Mouse (Mus musculus): Measurements from ENCODE around the gene Zzz3.

The Zzz3 gene

GRCm38 (mm10) chr3:152467312-152467711, 72.0 kb downstream of the Zzz3 start:
- no peak for DNase-seq (ENCODE audit: low spot score in 2 of 2)

GRCm38 (mm10) chr3:152468032-152468431, 72.8 kb downstream of the Zzz3 start:
- DNase-seq (ENCODE audit: low spot score in 2 of 2): no peak

DNA sequence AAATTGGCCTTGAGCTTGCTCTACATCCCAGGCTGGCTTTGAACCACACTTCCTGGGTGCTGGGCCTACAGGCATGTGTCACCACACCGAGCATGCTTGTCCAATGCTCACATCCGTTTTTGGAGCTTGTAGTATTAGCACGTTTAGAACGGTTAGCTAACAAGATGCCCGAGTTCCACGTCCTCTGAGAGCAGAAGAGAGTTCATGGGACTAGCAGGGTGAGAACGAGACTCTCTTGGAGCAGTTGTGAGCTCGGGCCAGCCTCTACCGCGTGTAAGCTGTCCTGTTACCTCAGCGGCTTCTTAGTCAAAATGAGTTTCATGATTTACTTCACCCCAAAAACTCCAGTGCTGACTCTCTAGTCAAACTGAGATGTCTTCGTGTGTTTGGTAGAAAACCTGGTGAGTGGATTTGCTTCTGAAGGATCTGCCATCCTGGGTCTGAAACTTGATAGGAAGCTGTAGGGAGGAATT, 73.3 kb downstream of the Zzz3 start:
- no peak for DNase-seq (ENCODE audit: low spot score in 2 of 2)

GRCm38 (mm10) chr3:152469423-152470200, 74.3 kb downstream of the Zzz3 start:
- DNase-seq (ENCODE audit: low spot score in 2 of 2): no peak

GRCm38 (mm10) chr3:152470347-152470746, 75.1 kb downstream of the Zzz3 start:
- no peak for DNase-seq (ENCODE audit: low spot score in 2 of 2)

- no peak for DNase-seq (ENCODE audit: low spot score in 2 of 2)
Observed at GRCm38 (mm10) chr3:152472676-152473075, 77.4 kb downstream of the Zzz3 start.

DNA sequence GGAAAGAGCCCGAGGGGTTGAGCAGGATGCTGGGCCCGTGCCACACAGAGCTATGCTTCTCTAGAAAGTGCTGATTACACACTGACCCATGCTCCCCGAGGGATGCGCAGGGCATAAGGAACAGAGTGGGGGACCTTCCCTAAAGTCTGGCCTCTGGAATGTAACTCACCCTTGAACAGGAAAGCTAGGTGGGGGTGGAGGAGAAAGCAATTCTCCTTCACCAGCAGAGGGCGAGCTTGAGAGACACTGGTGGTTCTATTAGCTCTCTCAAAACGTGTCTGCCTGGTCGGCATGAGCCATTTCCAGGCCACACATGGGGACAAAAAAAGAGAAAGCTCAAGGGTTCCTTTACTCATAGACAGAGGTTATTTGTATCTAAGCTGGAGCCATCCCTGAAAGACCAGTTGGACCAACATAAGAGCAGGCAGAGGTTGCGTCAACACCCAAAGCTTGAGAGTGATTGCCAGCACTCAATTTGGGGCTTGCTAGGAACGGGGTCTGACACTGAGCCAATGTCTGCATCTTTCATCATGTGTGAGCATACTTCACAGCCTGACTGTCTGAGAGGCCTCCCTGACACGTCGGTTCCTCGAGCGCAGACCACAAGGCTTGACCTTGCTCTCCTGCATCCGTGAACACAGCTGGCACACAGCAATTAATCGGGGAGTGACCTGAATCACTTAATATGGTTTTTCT, 79.5 kb downstream of the Zzz3 start:
- DNase-seq (ENCODE audit: low spot score in 2 of 2): peak in 1 of 2 experiments; percentile 48

DNA sequence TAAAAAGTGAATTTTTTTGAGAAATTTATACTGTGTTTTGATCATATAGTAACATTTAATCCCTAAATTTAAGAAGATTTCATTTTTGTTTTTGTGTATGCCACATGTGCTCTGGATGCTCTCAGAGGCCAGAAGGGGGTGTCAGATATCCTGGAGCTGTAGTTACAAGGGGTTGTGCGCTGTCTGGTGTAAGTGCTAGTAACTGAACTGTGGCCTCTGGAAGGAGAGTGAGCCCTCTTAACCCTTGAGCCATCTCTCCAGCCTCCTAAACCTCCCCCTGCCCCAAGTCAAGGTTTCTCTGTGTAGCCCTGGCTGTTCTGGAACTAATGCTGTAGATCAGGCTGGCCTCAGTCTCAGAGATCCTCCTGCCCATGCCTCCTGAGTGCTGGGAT, 80.0 kb downstream of the Zzz3 start:
- DNase-seq (ENCODE audit: low spot score in 2 of 2): no peak

- no peak for DNase-seq (ENCODE audit: low spot score in 2 of 2)
Observed at GRCm38 (mm10) chr3:152475894-152476293, 80.6 kb downstream of the Zzz3 start.

GRCm38 (mm10) chr3:152477796-152478527, 82.7 kb downstream of the Zzz3 start:
- DNase-seq (ENCODE audit: low spot score in 2 of 2): peak in 1 of 2 experiments; percentile 57

DNA sequence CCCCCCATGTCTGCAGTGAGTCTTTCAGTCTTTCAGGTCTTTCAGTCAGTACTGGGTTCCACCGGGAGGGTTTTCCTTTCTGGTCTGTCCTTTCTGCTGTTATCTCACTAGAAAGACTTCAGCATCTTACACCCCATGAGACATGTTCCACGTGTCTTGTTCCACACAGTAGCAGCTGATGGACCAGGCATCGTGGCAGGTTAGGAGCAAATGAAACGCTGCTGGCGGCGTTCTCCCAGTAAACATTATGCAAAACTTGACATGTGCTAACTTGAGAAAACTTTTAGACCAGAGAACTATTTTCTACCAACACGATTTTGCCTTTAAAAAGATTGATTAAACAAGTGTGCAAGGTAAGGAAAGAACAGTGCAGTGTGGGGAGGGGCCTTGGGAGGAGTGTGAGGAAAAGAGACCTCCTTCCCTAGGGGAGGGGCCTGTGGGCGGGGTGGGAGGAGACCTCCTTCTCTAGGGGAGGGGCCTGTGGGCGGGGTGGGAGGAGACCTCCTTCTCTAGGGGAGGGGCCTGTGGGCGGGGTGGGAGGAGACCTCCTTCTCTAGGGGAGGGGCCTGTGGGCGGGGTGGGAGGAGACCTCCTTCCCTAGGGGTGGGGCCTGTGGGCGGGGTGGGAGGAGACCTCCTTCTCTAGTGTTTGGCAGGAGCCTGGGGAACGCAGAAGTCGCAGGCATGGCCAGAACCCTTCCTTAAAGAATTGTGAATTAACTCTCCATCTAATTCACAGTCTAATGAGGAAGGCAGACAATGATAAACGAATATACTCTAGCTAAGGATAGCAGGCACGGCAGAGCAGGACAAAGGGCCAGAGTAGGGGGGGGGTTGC, 83.5 kb downstream of the Zzz3 start:
- no peak for DNase-seq (ENCODE audit: low spot score in 2 of 2)

DNA sequence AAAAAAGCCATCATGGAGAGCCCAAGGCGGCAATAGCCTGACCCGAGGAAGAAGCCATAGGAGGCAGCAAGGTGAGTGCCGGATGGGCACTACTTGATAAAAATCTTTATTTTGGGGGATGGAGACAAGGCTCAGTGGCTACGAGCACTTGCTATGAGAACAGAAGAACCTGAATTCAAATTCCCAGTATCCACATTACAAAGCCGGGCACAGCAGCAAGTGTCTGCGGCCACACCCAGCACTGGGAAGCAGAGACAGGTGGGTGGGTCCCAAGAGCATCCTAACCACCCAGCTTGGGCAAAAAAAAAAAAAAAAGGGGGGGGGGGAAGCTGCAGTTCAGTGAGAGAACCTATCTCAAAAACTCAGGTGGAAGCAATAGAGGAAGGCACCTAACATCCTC, 85.1 kb downstream of the Zzz3 start:
- DNase-seq (ENCODE audit: low spot score in 2 of 2): no peak

- DNase-seq (ENCODE audit: low spot score in 2 of 2): no peak
Observed at GRCm38 (mm10) chr3:152482182-152482581, 86.9 kb downstream of the Zzz3 start.

DNA sequence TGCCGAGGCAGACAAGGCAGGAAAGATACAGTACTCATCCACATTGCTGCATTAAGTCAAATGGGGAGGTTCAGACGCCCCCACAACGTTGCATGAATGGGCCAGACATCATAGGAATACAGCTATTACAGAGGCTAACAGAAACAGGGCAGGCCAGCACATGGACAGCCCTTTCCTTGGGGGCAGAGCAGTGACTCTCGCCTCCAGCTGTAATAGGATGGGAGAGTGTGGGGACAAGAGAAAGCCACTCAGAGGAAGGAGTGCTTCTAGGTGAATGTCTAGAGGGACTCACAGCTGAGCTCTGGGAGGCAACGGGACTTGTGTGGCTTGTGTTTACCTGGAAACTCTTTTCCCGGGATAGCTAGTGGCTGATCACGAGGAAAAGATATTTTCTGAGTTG, 88.5 kb downstream of the Zzz3 start:
- no peak for DNase-seq (ENCODE audit: low spot score in 2 of 2)

DNA sequence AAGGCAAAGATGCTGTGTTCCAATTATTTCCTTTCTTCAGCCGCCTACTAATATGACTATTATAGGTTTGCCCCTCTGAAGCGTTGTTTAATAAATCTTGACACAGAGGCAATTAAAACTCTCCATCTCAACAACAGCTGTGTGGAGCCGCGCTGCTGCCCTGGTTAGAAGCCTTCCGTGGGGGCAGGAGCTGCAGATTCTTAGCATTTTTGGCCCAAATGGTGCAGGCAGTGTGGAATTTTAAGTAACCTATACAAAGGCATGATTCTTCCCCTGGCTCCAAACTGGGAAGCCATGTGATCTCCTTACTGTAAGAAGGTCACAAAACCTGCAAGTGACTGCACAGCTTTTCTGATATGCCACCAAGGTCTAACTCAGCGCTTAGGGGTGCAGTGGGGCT, 88.9 kb downstream of the Zzz3 start:
- DNase-seq (ENCODE audit: low spot score in 2 of 2): peak; percentile 42 to 55

- no peak for DNase-seq (ENCODE audit: low spot score in 2 of 2)
Observed at GRCm38 (mm10) chr3:152488964-152489363, 93.7 kb downstream of the Zzz3 start.

GRCm38 (mm10) chr3:152490423-152490822, 95.2 kb downstream of the Zzz3 start:
- DNase-seq (ENCODE audit: low spot score in 2 of 2): no peak

- no peak for DNase-seq (ENCODE audit: low spot score in 2 of 2)
Observed at GRCm38 (mm10) chr3:152492241-152492640, 97.0 kb downstream of the Zzz3 start.

DNA sequence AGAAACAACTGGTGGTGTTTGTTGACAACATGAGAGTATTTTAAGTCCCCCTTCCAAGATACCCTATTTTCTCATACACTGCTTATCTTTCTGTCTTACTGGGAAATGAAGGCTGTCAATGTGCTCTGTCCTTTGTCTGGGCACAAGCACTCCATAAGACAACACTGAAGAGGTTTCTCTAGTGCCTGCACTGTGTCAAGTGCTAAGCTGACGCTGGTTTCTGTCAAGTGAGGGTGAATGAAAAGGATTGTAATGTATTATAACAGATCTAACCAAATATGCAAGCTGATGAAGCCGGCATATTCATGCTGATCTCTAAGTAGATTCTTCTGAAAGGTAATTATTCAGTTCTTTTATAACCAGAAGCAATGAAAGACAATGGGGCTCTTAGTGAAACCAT, 98.5 kb downstream of the Zzz3 start:
- DNase-seq (ENCODE audit: low spot score in 2 of 2): no peak

GRCm38 (mm10) chr3:152494667-152495360, 99.5 kb downstream of the Zzz3 start:
- no peak for DNase-seq (ENCODE audit: low spot score in 2 of 2)

GRCm38 (mm10) chr3:152495415-152495898, 100.2 kb downstream of the Zzz3 start:
- no peak for DNase-seq (ENCODE audit: low spot score in 2 of 2)

All from left cerebral cortex, adult 9 months (tissue).